Mouse (Mus musculus) kidney, adult 9 months (tissue): ENCODE results near the gene F13b.
A peak's percentile ranks its signal among the peaks of the same experiment; 100 is the strongest.

Source experiments
- DNase-seq: peaks from one replicate; pipeline ENCODE4 v3.0.0; 2022

Gene F13b

DNA sequence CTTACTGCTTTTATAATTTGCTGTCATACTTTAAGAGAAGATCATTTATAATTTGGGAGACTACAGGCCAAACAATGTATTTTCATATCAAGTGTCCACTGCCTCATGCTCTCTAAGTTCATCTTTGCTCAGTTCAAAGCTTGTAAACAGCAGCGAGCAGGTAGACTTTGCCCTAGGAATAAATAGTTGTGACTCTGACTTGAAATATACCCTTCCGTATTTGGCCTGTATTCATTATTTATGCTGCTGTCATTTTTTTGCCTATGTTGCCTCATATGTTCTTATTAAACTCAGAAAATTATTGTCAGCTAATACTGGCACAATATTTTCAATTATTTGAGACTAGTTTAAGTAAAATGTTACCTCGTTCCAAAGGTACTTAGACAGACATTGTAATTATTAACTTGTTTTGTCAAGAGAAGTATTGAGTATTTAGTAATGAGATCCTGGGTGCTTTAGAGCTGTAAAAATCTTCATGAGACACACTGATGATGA lies at the start of gene F13b:
Gene F13b, plus strand, starts transcription at position 445 of the 495 bp plus-strand sequence.
- DNase-seq, result peak; percentile 71

DNA sequence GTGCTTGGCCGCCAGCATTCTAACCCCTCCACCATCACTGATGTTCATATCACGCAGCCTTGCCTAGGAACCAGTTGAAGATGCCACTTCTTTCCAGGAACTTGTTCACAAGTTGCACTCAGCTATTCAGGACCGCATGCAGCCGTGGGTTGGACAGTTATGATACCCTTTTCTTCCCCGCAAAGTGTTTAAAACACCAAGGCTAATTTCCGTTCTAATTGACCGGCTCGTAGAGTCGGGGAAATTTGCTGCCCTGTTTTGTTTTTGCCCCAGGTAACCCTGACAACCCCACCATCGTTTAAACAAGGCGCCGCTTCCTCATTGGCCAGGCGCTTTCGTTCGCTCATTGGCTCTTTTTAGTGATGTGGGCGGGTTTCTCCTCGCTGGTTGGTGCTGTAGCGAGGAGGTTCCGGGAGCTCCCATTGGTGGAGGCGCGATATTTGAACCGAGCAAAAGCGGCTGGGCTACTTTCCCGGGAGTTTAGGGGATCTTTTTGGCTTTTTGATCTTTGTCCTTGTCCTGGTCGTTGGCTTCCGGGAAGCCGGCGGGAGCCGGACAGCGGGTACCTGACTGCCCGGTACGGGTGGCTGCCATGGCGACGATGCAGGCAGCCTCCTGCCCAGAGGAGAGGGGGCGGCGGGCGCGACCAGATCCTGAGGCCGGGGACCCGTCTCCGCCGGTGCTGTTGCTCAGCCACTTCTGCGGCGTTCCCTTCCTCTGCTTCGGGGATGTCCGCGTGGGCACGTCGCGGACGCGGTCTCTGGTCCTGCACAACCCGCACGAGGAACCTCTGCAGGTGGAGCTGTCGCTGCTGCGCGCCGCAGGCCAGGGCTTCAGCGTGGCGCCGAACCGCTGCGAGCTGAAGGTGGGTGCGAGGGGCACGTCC lies 46.9 kb upstream of the F13b start, which contains the start of gene Aspm:
Gene Aspm, plus strand, starts transcription at position 433 of the 886 bp plus-strand sequence.
- peak; percentile 95 for DNase-seq

DNA sequence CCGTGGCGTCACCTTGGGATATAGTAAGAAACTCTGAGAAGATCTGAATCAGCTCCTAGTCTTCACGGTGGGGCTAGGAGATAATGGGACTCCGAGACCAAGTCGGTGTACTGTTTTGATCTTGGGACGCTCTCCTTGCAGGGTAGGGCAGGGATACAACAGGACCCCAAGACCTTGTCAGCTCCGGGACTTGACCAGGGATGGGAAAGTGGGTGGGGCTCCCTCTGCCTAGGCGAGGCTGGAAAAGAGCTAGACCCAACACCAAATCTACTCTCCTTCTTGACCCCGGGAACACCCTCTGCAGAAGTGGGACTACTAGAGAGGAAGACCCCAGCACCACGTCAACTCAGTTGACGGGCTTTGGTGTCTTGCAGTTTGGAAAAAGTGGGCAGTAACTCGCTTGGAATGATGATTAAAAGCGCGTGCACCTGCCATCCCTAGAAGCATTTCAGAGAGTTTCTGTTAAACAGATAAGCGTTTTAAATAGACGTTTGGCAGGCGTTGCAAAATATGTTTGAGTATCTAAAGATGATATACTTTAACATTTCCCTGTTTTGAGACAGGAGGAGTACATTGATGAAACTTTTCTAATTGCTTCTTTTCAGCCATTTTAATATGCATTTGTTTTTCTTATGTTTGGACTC lies 46.2 kb upstream of the F13b start:
- DNase-seq, result no peak

DNA sequence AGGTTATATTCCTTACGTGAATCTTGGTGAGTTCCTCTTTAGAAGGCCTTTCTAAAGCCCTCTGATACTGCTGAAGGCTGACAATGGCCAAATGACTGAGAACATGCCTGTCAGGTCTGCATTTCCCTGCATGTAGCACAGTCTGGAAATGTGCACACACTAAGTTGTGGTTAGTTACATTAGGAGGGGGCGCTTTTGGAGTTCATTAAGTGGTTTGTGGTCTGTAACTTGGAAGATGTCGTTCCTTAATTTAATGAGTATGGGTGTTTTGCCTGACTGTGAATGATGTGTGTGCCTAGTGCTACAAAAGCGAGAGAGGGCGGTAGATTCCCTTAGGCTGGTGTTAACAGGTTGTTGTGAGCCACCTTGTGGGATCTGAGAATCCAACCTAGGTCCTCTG lies 40.7 kb upstream of the F13b start:
- DNase-seq, result no peak

DNA sequence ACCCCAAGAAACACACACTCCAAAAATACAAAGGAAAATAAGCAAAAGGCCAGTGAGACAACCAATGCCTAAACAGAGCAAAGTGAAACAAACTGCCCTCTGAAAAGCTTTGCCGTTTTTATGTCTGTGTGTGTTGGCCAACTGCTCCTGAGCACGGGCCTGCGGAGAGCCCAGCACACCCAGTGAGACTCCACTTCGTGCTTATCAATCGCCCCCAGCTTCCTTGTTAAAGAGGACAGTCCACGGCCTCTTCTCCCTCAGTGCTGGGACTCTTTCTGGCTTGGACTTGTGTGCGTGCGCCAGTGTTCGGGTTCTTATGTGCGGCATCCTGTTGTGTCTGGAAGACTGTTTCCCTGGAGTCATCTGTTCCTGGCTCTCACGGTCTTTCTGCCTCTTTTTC lies 35.6 kb upstream of the F13b start:
- DNase-seq, result no peak

DNA sequence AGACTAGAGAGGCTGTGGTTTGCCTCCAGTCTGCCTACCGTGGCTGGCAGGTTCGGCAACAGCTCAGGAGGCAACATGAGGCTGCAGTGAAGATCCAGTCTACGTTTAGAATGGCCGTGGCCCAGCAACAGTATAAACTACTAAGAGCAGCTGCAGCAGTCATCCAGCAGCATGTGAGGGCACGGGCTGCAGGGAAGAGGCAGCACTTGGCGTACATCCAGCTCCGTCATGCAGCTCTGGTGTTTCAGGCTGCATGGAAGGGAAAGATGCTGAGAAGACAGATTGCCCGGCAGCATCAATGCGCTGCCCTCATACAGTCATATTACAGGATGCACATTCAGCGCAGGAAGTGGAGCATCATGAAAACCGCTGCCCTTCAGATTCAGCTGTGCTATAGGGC lies 22.6 kb upstream of the F13b start:
- no peak for DNase-seq

DNA sequence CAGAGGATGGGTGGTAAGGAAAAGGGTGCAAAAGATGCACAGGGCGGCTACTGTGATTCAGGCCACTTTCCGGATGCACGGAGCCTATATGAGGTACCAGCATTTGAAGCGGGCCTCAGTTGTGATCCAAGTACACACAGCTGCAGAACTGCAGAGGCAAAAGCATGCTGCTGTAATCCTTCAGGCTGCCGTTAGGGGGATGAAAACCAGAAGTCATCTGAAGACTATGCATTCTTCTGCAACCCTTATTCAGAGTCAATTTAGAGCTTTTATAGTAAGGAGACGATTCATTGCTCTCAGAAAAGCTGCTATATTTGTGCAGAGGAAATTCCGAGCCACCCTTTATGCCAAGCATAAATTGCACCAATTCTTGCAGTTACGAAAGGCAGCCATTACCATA lies 21.3 kb upstream of the F13b start:
- DNase-seq, result no peak

DNA sequence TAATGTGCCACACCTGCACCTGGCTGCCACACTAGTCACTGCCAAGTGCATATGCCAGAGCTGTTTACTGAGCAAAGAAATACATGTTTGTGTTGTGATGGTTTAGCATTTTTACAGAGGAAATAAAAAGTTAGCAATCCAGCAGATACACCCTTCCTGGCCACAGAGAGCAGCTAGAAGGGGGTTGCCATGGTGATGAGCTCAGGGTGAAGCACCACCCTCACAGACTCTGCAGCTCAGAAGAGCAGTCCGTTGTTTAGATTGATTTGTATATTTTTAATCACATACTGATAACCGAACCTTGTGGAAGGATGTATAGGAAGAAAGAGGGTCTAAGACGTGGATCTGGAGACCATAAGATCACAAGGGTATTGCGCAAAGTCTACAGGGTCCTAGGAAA lies 20.4 kb upstream of the F13b start:
- DNase-seq, result no peak

DNA sequence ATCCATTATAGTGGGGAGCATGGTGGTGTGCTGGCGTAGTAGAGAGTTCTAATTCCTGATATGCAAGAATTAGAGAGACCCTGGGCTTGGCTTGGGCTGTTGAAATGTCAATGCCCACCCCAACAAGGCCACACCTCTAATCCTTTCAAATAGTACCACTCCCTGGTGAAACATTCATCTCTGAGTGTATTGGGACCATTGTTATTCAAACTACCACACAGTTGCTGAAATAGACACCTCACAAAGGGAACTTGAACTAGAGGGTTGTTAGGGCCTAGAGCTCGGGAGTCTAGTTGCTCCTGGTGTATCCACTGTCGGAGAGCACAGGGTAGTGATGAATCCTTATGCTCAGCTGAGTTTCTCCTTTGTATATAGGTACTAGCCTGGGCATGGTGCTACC lies 6.9 kb upstream of the F13b start:
- DNase-seq, result no peak

DNA sequence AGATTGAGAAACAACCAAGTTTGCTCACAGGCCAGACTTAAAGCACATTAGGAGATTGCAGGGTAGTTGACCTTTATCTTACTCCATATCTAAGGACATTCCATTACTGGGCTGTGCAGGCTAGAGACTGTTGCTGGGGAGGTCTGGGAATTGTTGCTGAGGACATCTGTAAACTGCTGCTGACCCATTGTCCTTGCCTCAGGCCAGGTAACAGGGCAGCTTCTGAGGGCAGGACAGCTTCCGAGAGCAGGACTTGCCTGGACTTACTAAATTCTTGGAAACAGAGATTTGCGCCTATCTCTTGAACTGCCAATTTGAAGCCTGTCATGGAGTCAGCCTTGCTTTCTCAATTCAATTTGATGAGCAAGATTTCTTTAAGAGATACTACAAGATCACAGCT lies 6.1 kb upstream of the F13b start:
- DNase-seq, result no peak

DNA sequence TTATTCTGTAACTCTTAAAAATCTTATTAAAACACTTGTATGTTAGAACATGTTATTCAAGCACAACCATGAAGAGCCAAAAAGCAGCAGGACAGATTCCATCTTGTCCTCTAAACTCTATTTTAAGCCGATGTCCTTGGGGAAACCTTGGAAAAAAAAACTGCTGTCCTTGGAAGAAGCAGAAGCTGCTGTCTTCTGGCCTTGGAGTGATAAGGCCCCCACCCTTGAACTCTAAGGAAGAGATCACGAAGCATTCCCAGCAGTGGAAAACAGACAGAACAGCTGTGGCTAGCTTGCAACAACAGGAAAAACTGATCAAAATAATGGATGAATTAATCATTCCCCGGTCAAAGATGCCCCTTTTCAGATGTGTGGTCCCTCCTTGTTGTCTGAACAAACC lies 5.3 kb upstream of the F13b start:
- no peak for DNase-seq

DNA sequence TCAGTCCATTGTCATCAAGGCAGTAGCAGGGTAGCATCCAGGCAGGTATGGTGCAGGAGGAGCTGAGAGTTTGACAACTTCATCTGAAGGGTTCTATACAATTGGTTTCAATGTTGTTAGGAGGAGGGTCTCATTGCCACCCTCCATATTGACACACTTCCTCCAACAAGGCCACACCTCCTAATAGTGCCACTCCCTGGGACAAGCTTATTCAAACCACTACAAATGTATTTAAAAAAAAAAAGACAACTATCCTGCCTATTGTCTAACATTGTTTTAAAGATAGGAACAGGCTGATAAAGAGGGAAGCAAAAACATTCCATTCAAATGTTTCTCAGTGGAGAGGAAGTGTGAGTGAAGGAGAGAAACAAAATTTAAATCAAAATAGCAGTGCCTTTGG lies 1.8 kb upstream of the F13b start:
- DNase-seq, result no peak

DNA sequence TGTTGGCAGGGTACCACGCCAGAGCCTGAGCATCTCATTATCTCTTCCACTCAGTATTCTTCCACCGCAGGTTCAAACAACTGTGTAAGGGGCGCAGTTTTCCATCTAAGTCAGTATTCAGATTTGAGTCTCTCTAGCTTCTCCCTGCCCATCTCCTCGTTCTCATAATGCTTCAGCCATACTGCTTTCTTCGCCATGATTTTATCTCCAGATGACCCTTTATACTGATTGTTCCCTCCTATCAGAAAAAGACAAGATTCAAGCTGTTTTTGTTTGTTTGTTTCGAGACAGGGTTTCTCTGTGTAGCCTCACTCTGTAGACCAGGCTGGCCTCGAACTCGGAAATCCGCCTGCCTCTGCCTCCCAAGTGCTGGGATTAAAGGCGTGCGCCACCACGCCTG lies 13.1 kb downstream of the F13b start:
- no peak for DNase-seq

DNA sequence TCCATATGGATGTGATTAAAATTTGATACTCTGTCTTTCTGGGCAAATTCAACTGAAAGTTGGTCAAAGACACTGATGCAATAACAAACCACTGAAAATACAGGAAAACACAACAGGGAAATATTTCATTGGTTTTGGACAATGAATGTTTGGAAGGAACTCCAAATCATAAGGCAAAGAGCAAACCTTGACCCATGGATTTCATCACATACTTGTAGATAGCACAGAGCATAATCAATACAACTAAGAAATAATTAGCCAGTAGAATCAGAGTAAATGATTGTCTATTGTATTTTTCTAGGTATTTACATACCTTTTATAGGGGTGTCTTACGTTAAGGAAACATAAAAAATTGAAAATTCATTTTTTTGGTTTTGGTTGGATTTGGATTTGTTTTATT lies 47.0 kb downstream of the F13b start:
- no peak for DNase-seq

DNA sequence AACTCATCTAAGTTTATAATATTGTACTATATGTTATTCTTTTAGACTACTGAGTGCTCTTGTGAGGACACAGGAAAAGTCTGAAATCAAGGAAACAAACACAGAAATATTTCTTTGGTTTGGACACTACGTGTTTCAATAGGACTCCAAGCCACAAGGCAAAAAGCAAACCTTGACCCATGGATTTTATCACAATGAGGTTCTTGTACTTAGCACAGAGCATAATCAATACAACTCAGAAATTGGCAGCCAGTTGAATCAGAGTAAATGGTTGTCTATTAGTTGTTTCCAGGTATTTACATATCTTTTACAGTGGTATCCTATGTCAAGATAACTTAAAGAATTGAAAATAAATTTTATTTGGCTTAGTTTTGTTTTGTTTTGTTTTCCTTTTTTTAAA lies 49.8 kb downstream of the F13b start:
- DNase-seq, result no peak

DNA sequence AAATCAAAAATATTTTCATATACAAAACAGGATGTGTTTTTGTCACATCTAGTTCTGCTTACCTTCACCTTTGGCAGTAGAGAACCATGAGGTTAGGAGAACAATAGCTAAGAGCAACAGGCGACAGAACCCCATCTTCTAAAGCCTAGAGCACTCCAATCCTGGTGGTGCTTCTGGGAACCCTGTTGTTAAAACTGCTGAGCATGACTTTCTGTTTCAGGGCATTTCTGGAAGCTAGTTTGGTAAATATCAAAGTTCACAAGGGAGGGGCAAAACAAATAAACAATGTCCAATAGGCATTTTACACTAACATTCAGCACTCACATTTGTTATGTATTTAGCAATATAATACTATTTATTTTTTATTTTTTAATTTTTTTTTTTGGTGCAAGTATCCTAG lies 58.5 kb downstream of the F13b start, which contains the start of gene Cfhr1:
Gene Cfhr1, minus strand, starts transcription at position 249 of the 400 bp plus-strand sequence.
- DNase-seq, result peak; percentile 3
